Mouse (Mus musculus) bone marrow macrophage, adult 2 months (primary cell): ENCODE results near the gene Gm17783.

Experiments used
- CTCF ChIP-seq: IDR thresholded peaks from 2 replicates; pipeline ENCODE4 v1.5.1; 2012; ENCODE audit warnings: low read depth, mild to moderate bottlenecking, low read length, moderate library complexity
- POLR2A ChIP-seq: IDR thresholded peaks from 2 replicates; pipeline ENCODE4 v1.6.1; 2012; ENCODE audit warnings: mild to moderate bottlenecking, low read depth, low read length, borderline replicate concordance

GRCm38 (mm10) chr16:45535009-45535408 lies 3.2 kb upstream of the Gm17783 start, which contains the start of gene Slc9c1:
- no peak for TF ChIP-seq POLR2A
- TF ChIP-seq CTCF = no peak
